In genomic region chrX:157730622-157731341, GRCm38 (mm10) we compare ENCODE assay signal across 9 mouse cellular contexts. TPM values are rescaled to one million over a fixed set of nuclear protein-coding genes. Genes with fewer than 3 reads are reported as not detected.
DNase-seq lines count a peak whose midpoint lies in the region; ATAC-seq and TF ChIP-seq lines count a peak whose summit lies in the region.
"Had no signal": no experiment of that assay in that cellular context is flagged by ENCODE, and none has a peak within 500 bp of the region (broad histone marks: within the 10 kb centered on the region; RNA-seq: fewer than 3 reads in every experiment).

No protein-coding gene starts in this region.

- DNase-seq in frontal cortex, postnatal 25 days (ENCODE audit: low spot score in 2 of 2): no peak
- peak; percentile 20 to 28 for DNase-seq in cerebellum, postnatal 14 days
- DNase-seq in layer of hippocampus, postnatal 14 days (ENCODE audit: low spot score in 2 of 2): peak; percentile 12 to 30
- peak; percentile 57 for DNase-seq in midbrain, postnatal 0 days (ENCODE audit: low spot score)
- no peak for DNase-seq in urinary bladder, adult 18-20 months (ENCODE audit: low spot score in 2 of 2)
- DNase-seq in natural killer cell, adult 2 months (ENCODE audit: low spot score in 2 of 2): no peak
- no peak for DNase-seq in testis, postnatal 14 days (ENCODE audit: low spot score)

- H3K9me3 ChIP-seq in midbrain, postnatal 0 days (ENCODE audit: low read length): no peaks in the 10 kb centered on the region

- H3K4me1 ChIP-seq in midbrain, postnatal 0 days (ENCODE audit: insufficient read depth, low read length): no peaks in the 10 kb centered on the region

- no peak overlapping the region for H3K27ac ChIP-seq in midbrain, postnatal 0 days (ENCODE audit: low read depth, low read length)

- TF ChIP-seq CTCF in midbrain, postnatal 0 days (IDR thresholded peaks at IDR 0.05): no peak

- no peak overlapping the region for H3K9ac ChIP-seq in midbrain, postnatal 0 days (replicated peaks; ENCODE audit: low read length, poor library complexity, severe bottlenecking)

- peak; percentile 87 for ATAC-seq in frontal cortex, adult (ENCODE audit: low TSS enrichment)
- ATAC-seq in midbrain, postnatal 0 days (ENCODE audit: low FRiP score): no peak

- 39% methylated on average over 7 of the region's 7 CpGs for WGBS in midbrain, postnatal 0 days

- H3K27me3 ChIP-seq in midbrain, postnatal 0 days (ENCODE audit: insufficient read depth, low read length): no peaks in the 10 kb centered on the region

- H3K4me3 ChIP-seq in midbrain, postnatal 0 days (ENCODE audit: low read depth, low read length): no peak overlapping the region

- no peaks in the 10 kb centered on the region for H3K36me3 ChIP-seq in midbrain, postnatal 0 days (ENCODE audit: insufficient read depth, low read length)

- H3K4me2 ChIP-seq in midbrain, postnatal 0 days (ENCODE audit: low read depth, low read length, poor library complexity, severe bottlenecking): no peak overlapping the region

RNA-seq across cellular contexts. Expression of gene Smpx, which starts 32.1 kb away (rescaled TPM):
- total RNA-seq in layer of hippocampus, postnatal 14 days (2021): under 1 TPM in 1 of 2 experiments, not detected in 1; 0.74 TPM
- total RNA-seq in midbrain, postnatal 0 days (2014; rRNA removed): 0.77 TPM in 1 of 2 replicates, not detected in the other
- 0.17 TPM in 1 of 2 replicates, not detected in the other for polyA plus RNA-seq in midbrain, postnatal 0 days (2015; fragmentation: Nextera tagmentation; extraction: Ambion mirVana)
- total RNA-seq: common myeloid progenitor, adult 5-6 weeks had no signal

Comparison
In these comparisons a context has a peak if more than half of its experiments do, and no peak if none do; other contexts are left out.
1. DNase-seq: peak in cerebellum, postnatal 14 days (2 of 2), layer of hippocampus, postnatal 14 days (2 of 2) and midbrain, postnatal 0 days (single experiment); none in frontal cortex, postnatal 25 days (0 of 2), urinary bladder, adult 18-20 months (0 of 2), natural killer cell, adult 2 months (0 of 2) and testis, postnatal 14 days (single experiment).